Mouse (Mus musculus) olfactory bulb, adult 2 months (tissue): ENCODE results near the gene Map4k4. TPM values are rescaled to one million over a fixed set of nuclear protein-coding genes. Genes with fewer than 3 reads are reported as not detected.

Source experiments
- H3K27ac ChIP-seq: fragments of 200-500 bp; 2 replicates; pipeline ENCODE4 v1.5.1; 2012; ENCODE audit warnings: low read depth, low read length; ENCODE audit not compliant: insufficient read depth
- H3K4me1 ChIP-seq: fragments of 200-500 bp; 2 replicates; pipeline ENCODE4 v1.6.1; 2012; ENCODE audit warnings: low read length; ENCODE audit not compliant: control insufficient read depth, insufficient read depth
- H3K4me3 ChIP-seq: fragments of 200-500 bp; 2 replicates; pipeline ENCODE4 v1.5.1; 2012; ENCODE audit warnings: mild to moderate bottlenecking, low read depth, low read length, moderate library complexity; ENCODE audit not compliant: insufficient read depth
- CTCF ChIP-seq: fragments of 200-500 bp; IDR thresholded peaks from 2 replicates; pipeline ENCODE4 v1.5.1; 2012; ENCODE audit warnings: low read depth, mild to moderate bottlenecking, low read length, moderate library complexity; ENCODE audit not compliant: insufficient read depth
- POLR2A ChIP-seq: fragments of 200-500 bp; IDR thresholded peaks from 2 replicates; pipeline ENCODE4 v1.6.1; 2012; ENCODE audit warnings: mild to moderate bottlenecking, low read depth, low read length, moderate library complexity; ENCODE audit not compliant: insufficient read depth
- WGBS: fragments of 180-500 bp; shearing (Covaris S2); methylation state at CpG from one replicate; pipeline ENCODE4 v1.1.7; 2018; 5-methylcytosine and 5-hydroxymethylcytosine counted together
- polyA plus RNA-seq: library from polyadenylated mRNA; stranded (reverse); fragments of >200 nt; gene quantifications from 2 replicates; pipeline ENCODE4 v1.2.4, GENCODE M21; 2012; ENCODE audit warnings: low replicate concordance; ENCODE audit not compliant: missing spikeins, insufficient read depth, insufficient read length

Gene Map4k4
- polyA plus RNA-seq, 1 experiment, result 300 TPM

DNA sequence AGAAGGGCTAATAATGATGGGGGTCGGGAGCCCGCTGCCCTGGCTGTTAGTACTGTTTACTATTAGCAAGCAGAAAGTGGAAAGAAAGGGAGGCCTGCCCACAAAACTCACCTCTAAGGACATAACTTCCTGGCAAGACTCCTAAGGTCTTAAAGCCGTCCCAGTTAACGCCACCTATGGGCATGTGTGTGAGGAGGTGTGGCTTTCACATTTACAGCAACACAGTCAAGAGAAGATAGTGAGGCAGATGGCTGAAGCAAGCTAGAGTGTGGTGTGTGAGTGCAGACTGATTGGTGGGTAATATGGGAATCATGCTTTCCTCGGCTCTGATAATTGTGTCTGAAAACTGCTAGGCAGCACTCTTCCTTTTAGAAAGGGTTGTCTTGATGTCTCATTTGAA is 48.5 kb downstream of the Map4k4 start:
- Histone ChIP-seq H3K4me3 (no peak overlapping the region), H3K4me1 (peaks cover 32% of the 10 kb centered on the region), H3K27ac (peak overlapping the region; percentile 75)
- 25% methylated on average over 5 of the region's 5 CpGs for WGBS
- no peak for TF ChIP-seq POLR2A
- TF ChIP-seq CTCF, result no peak

DNA sequence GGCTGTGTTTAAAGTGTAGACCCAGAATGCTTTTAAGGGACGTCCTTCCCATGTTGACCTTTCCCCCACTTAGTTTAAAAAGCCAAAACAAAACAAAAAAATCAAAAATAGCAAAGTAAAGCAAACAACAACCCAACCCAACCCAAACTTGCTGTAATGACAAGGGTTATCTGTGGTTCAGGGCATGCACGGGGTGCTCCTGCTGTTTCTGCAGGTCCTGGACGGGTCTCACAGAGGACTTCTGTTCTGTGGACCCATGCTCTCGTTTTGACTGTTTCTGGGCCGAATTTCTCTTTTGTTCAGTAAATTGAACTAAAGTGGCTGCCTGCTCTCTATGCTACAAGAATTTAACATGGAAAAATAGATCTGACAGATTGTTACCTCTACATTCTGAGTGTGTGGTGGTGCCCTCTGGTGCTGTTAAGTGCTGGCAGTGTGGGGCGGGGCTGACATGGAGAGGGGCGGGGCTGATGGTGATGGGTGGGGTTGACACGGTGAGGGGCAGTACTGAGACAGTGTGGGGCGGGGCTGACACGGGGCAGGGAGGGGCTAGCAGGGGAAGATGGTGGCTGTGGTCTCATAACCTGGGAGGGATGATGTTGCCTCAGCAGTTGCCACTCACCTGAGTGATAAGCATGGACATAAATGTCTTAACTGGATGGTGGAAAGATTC is 49.2 kb downstream of the Map4k4 start:
- Histone ChIP-seq H3K4me1 (peaks cover 28% of the 10 kb centered on the region), H3K27ac (peak overlapping the region; percentile 74; the same call in 1 of the 2 replicates), H3K4me3 (no peak overlapping the region)
- WGBS, result 27% methylated on average over 10 of the region's 10 CpGs
- no peak for TF ChIP-seq CTCF
- no peak for TF ChIP-seq POLR2A

DNA sequence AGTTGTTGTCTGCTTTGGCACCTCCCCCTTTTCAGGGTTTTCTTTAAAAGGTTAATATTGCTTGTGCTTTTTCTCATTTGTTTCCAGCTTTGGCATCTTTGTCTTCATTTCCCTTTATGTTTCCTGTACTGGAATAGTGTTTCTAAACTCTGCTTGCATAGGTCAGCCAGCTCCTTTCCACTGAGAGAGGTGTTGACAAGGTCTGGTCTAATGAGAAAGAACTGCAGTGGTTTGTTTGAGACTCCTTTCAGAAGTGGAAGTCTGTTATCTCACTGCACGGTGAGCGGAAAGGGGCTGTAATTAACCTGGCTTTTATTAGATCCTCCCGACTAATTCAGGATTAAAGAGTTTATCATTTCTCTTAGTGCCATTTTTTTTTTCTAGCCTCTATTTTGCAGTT is 49.9 kb downstream of the Map4k4 start:
- Histone ChIP-seq H3K4me1 (peaks cover 27% of the 10 kb centered on the region), H3K4me3 (no peak overlapping the region), H3K27ac (peak overlapping the region; percentile 60; the same call in 1 of the 2 replicates)
- WGBS, result 42% methylated on average over 3 of the region's 3 CpGs
- TF ChIP-seq POLR2A, result no peak
- no peak for TF ChIP-seq CTCF

DNA sequence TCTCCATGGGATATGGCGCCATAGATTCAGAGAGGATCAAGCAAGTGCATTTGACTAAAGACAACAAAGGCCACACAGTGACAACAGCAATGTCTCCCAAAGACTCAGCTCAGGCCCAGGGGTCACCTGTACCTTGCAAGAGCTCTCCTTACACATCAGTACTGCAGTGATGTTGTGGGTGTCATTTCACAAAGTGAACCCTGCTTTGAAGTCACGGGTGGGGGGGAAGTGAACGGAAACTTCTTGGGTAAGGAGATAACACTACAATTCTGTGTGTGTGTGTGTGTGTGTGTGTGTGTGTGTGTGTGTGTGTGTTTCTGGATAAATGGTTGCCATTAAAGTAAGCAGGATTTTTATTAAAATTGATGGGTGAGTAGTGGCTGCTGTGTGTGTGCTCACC is 53.9 kb downstream of the Map4k4 start:
- no peak overlapping the region for H3K4me3 ChIP-seq
- TF ChIP-seq CTCF (no peak), POLR2A (no peak)
- WGBS, result 78% methylated on average over 3 of the region's 3 CpGs
- peaks cover 36% of the 10 kb centered on the region for H3K4me1 ChIP-seq
- no peak overlapping the region for H3K27ac ChIP-seq

DNA sequence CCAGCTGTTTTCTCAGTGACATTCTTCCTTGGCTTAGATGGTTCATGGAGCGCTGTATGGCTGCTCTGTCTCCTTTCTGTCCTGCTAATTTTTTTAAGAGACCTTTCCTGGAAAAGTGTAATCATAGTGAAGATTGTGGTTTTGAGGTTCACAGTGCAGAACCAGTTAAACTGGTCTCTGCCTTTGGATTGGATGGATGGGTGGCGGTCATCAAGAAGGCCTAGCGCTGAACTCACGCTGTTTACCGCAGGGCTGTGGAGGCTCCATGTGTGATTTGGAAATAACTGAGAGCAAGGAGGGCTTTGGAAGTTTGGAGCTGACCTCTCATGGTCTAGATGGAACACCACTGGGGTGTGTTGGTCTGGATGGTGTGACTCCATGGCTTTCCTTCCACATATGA is 56.0 kb downstream of the Map4k4 start:
- Histone ChIP-seq H3K4me3 (no peak overlapping the region), H3K27ac (no peak overlapping the region), H3K4me1 (peaks cover 30% of the 10 kb centered on the region)
- no peak for TF ChIP-seq CTCF
- TF ChIP-seq POLR2A, result no peak
- 85% methylated on average over 5 of the region's 5 CpGs for WGBS

DNA sequence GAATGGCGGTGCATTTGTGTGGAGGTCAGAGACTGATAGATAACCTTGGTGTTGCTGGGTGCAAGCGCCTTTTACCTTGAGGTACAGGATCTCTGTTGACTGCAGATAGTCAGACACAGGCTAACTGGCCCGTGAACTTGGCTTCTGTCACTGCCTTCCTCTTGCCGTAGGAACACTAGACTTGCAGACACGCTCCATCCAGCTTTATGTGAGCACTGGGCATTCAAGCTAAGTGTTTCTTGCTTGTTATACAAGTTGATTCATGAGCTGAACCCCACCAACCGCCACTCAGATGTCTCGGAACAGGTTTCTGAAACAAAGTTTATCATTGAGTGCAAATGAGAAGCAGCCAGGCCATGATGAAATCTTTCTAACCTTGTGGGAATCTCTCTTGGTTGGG is 57.3 kb downstream of the Map4k4 start:
- no peak for TF ChIP-seq POLR2A
- TF ChIP-seq CTCF, result no peak
- WGBS, result 61% methylated on average over 7 of the region's 7 CpGs
- Histone ChIP-seq H3K4me1 (peaks cover 29% of the 10 kb centered on the region), H3K27ac (no peak overlapping the region), H3K4me3 (no peak overlapping the region)

DNA sequence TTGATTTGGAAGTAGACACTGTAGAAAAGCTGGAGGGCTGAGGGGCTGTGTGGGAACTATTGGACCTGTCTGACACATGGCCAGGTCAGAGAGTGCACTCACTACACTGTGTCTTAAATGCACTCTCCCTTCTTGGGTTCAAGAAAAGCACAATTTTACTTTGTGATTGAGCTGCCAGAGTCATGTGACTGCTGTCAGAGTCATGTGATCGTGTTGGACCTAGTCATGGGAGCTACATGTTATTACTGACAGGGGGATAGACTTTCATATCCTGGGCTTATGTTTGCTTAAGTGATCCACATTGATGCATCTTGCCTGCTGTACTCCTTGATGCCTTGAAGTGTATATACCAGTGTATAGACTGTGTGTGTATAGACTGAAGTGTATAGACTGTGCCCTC is 59.9 kb downstream of the Map4k4 start:
- no peak for TF ChIP-seq CTCF
- TF ChIP-seq POLR2A, result no peak
- 96% methylated on average over 1 of the region's 1 CpGs for WGBS
- peak overlapping the region; percentile 59; the same call in 1 of the 2 replicates for H3K27ac ChIP-seq
- H3K4me3 ChIP-seq, result no peak overlapping the region
- H3K4me1 ChIP-seq, result peaks cover 37% of the 10 kb centered on the region

DNA sequence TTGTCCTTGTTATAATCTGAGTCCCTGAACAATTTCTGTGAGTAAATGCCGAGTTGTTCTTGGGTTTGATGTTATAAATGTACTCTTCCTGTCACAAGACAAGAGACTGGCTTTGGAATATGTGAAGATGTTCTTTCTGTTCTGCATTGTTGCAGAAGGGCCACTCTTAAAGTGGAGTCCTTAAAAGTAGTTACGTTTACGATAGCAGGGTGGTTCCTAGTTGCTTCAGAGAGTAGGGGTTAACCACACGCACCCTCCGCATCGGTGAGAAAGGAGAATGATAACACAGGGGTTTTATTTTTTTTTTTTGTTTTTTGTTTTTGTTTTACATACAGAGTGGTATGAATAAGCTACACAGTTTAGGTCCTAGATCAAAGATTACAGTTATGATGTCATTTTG is 60.4 kb downstream of the Map4k4 start:
- TF ChIP-seq POLR2A, result no peak
- TF ChIP-seq CTCF, result no peak
- 70% methylated on average over 6 of the region's 6 CpGs for WGBS
- peaks cover 38% of the 10 kb centered on the region for H3K4me1 ChIP-seq
- H3K4me3 ChIP-seq, result no peak overlapping the region
- no peak overlapping the region for H3K27ac ChIP-seq

DNA sequence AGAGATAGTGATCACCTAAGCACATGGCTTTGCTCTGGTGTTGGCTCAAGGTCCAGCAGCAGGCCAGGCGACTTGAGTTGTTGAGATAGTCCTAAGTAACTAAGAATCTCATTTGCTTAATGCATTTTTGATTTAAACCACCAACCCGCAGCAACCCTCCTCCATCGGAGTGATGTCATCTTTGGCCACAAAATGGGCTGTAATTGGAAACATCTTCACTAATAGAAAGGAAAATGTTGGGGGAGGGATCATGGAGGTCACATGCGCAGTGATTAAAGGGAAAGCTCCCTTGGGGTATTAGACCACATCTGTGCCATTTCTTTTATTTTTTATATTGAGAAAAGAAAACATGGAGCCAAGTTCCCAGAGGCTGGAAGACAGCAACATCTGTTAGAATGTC is 61.6 kb downstream of the Map4k4 start:
- TF ChIP-seq CTCF, result no peak
- no peak for TF ChIP-seq POLR2A
- Histone ChIP-seq H3K4me1 (peaks cover 35% of the 10 kb centered on the region), H3K4me3 (no peak overlapping the region), H3K27ac (0 out of 2 replicates have a peak overlapping the region, but pooled peaks have one; percentile 36)
- WGBS, result 33% methylated on average over 4 of the region's 4 CpGs

DNA sequence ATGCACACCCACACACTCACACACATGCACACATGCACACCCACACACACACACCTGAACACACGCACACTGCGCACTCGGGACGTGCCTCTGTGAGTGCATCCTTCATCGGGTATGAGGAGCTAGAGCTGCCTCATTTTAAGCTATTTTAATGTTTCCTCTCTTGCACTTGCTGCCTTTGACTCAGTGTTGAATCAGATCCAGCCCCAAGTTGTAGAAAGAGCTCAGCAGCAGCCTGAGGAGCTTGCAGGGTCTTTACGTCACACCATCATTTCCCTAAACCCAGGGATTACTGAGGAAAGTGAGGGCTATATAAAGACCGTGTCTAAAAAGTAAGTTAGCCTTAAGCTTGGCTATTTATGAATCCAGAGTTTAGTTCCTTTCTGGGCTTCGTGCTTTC is 62.1 kb downstream of the Map4k4 start:
- 23% methylated on average over 8 of the region's 8 CpGs for WGBS
- TF ChIP-seq CTCF (no peak), POLR2A (no peak)
- Histone ChIP-seq H3K27ac (peak overlapping the region; percentile 87), H3K4me1 (peaks cover 31% of the 10 kb centered on the region), H3K4me3 (no peak overlapping the region)
